Mouse (Mus musculus) CH12.LX (cell line): ENCODE measurements around the gene Afg1l. TPM values are rescaled to one million over a fixed set of nuclear protein-coding genes. Genes with fewer than 3 reads are reported as not detected.

ENCODE experiments used
- DNase-seq: peaks from one replicate; pipeline ENCODE4 v3.0.0-alpha.2; 2013; ENCODE audit errors: extremely low read depth
- H3K27ac ChIP-seq: 2 replicates; pipeline ENCODE4 v1.5.1; 2012; ENCODE audit warnings: low read depth, mild to moderate bottlenecking, control low read depth, moderate library complexity; ENCODE audit not compliant: insufficient read depth
- H3K27me3 ChIP-seq: replicated peaks from 2 replicates; pipeline ENCODE3; 2012; ENCODE audit warnings: inconsistent platforms
- H3K36me3 ChIP-seq, 2 experiments: replicated peaks in 1 of 2; 2 replicates each; pipeline versions ENCODE3 to v1.6.1; 2012; ENCODE audit warnings: inconsistent platforms in 1 of 2, low read length in 1 of 2, mild to moderate bottlenecking in 1 of 2, mixed read lengths in 1 of 2, moderate library complexity in 1 of 2; ENCODE audit not compliant: control insufficient read depth in 1 of 2, insufficient read depth in 1 of 2
- H3K4me1 ChIP-seq, 2 experiments: 2 replicates each; pipeline ENCODE4 v1.6.1; 2012; ENCODE audit warnings: inconsistent platforms in 1 of 2, moderate library complexity in 1 of 2; ENCODE audit not compliant: insufficient read depth in 2 of 2, control insufficient read depth in 1 of 2
- H3K4me2 ChIP-seq: 2 replicates; pipeline ENCODE4 v1.6.1; 2012; ENCODE audit warnings: low read depth, mild to moderate bottlenecking, control low read depth; ENCODE audit not compliant: poor library complexity, insufficient read depth, severe bottlenecking
- H3K4me3 ChIP-seq, 3 experiments: fragments of 150-350 bp in 1 of 3; sonication (generic) in 1 of 3; replicated peaks in 1 of 3; 2 replicates each; pipeline versions ENCODE3 to v1.5.1; 2011 to 2012; ENCODE audit warnings: low read depth in 2 of 3, low read length in 2 of 3, mild to moderate bottlenecking in 2 of 3, moderate library complexity in 2 of 3, control low read depth in 1 of 3, improper control_type of control experiment in 1 of 3, inconsistent platforms in 1 of 3, mixed read lengths in 1 of 3; ENCODE audit not compliant: poor library complexity in 1 of 3
- H3K79me2 ChIP-seq: replicated peaks from 2 replicates; pipeline ENCODE4 v1.6.1; 2012; ENCODE audit warnings: mild to moderate bottlenecking, moderate library complexity; ENCODE audit not compliant: control insufficient read depth, poor library complexity, insufficient read depth, severe bottlenecking; ENCODE audit errors: extremely low read depth
- H3K9ac ChIP-seq: 2 replicates; pipeline ENCODE4 v1.6.1; 2012; ENCODE audit warnings: low read depth, mild to moderate bottlenecking, control low read depth, moderate library complexity; ENCODE audit not compliant: insufficient read depth
- H3K9me3 ChIP-seq: replicated peaks from 2 replicates; pipeline ENCODE3; 2012; ENCODE audit warnings: low read length, inconsistent platforms, mixed read lengths
- BHLHE40 ChIP-seq: IDR thresholded peaks from 2 replicates; pipeline ENCODE4 v1.6.1; 2011; ENCODE audit warnings: mild to moderate bottlenecking, low read depth, low read length, improper control_type of control experiment
- CHD1 ChIP-seq: IDR thresholded peaks from 2 replicates; pipeline ENCODE4 v1.6.1; 2012; ENCODE audit warnings: low read depth, low read length, improper control_type of control experiment, inconsistent platforms
- CTCF ChIP-seq, 2 experiments: IDR thresholded peaks in 1 of 2; conservative IDR thresholded peaks in 1 of 2; 2 replicates each; pipeline ENCODE4 v1.5.1; 2011 to 2012; ENCODE audit warnings: low read depth in 2 of 2, low read length in 2 of 2, improper control_type of control experiment in 1 of 2, inconsistent platforms in 1 of 2, mild to moderate bottlenecking in 1 of 2, moderate library complexity in 1 of 2
- E2F4 ChIP-seq: IDR thresholded peaks from 2 replicates; pipeline ENCODE4 v1.6.1; 2011; ENCODE audit warnings: low read depth, low read length, improper control_type of control experiment; ENCODE audit not compliant: insufficient replicate concordance
- ELF1 ChIP-seq: IDR thresholded peaks from 2 replicates; pipeline ENCODE4 v1.6.1; 2014; ENCODE audit warnings: low read depth, mild to moderate bottlenecking, inconsistent platforms, low read length, improper control_type of control experiment
- EP300 ChIP-seq: IDR thresholded peaks from 2 replicates; pipeline ENCODE4 v1.6.1; 2011; ENCODE audit warnings: low read length, improper control_type of control experiment
- IRF4 ChIP-seq: IDR thresholded peaks from 2 replicates; pipeline ENCODE4 v1.6.1; 2014; ENCODE audit warnings: low read depth, mild to moderate bottlenecking, inconsistent platforms, low read length, improper control_type of control experiment
- NRF1 ChIP-seq: IDR thresholded peaks from 2 replicates; pipeline ENCODE4 v1.6.1; 2014; ENCODE audit warnings: low read depth, mild to moderate bottlenecking, inconsistent platforms, low read length, improper control_type of control experiment, moderate library complexity
- POLR2A ChIP-seq: IDR thresholded peaks from 2 replicates; pipeline ENCODE4 v1.6.1; 2011; ENCODE audit warnings: low read depth, mild to moderate bottlenecking, improper control_type of control experiment, low read length
- RAD21 ChIP-seq: IDR thresholded peaks from 2 replicates; pipeline ENCODE4 v1.6.1; 2011; ENCODE audit warnings: low read depth, mild to moderate bottlenecking, low read length, improper control_type of control experiment, moderate library complexity
- RCOR1 ChIP-seq: conservative IDR thresholded peaks from 2 replicates; pipeline ENCODE4 v1.6.1; 2012; ENCODE audit warnings: low read depth, mild to moderate bottlenecking, inconsistent platforms, low read length, improper control_type of control experiment
- SMC3 ChIP-seq: IDR thresholded peaks from 2 replicates; pipeline ENCODE4 v1.6.1; 2011; ENCODE audit warnings: low read depth, low read length, improper control_type of control experiment
- TBP ChIP-seq: conservative IDR thresholded peaks from 2 replicates; pipeline ENCODE4 v1.6.1; 2011; ENCODE audit warnings: low read depth, low read length, improper control_type of control experiment
- USF2 ChIP-seq: conservative IDR thresholded peaks from 2 replicates; pipeline ENCODE4 v1.6.1; 2011; ENCODE audit warnings: low read depth, low read length, improper control_type of control experiment
- ZKSCAN1 ChIP-seq: IDR thresholded peaks from 2 replicates; pipeline ENCODE4 v1.6.1; 2012; ENCODE audit warnings: low read depth, inconsistent platforms, low read length, improper control_type of control experiment, borderline replicate concordance
- ZMIZ1 ChIP-seq: IDR thresholded peaks from 2 replicates; pipeline ENCODE4 v1.6.1; 2012; ENCODE audit warnings: low read depth, mild to moderate bottlenecking, inconsistent platforms, low read length, improper control_type of control experiment
- ZNF384 ChIP-seq: IDR thresholded peaks from 2 replicates; pipeline ENCODE4 v1.6.1; 2012; ENCODE audit warnings: low read depth, low read length, improper control_type of control experiment, inconsistent platforms
- dilution Hi-C: fragments of 300-500 bp; cut with MboI; formaldehyde crosslinking; loops from 2 replicates; pipeline ENCODE4 v1.14.3; 2020; ENCODE audit warnings: low sequenced_read_pairs; ENCODE audit not compliant: extremely low pct_unique_long_range_greater_than_20kb, extremely low pct_ligation_motif_present
- in situ Hi-C: fragments of 300-500 bp; cut with MboI; formaldehyde crosslinking; loops from 3 replicates; pipeline ENCODE4 v1.14.3; 2019; ENCODE audit warnings: low sequenced_read_pairs, low pct_ligation_motif_present, low pct_unique_long_range_greater_than_20kb, mixed read lengths
- polyA plus RNA-seq: library from polyadenylated mRNA; unstranded; fragments of >175 nt; gene quantifications from 2 replicates; pipeline ENCODE4 v1.2.1, GENCODE M21; 2012; ENCODE audit warnings: low read depth; ENCODE audit not compliant: insufficient read length
- total RNA-seq, 2 experiments: library from RNA; depleted of rRNA; stranded (reverse); fragments of 300-350 nt in 1 of 2; fragments of >200 nt in 1 of 2; gene quantifications; 2 replicates each; pipeline ENCODE4 v1.2.3; 2012 to 2014

Afg1l gene
- total and polyA plus RNA-seq, 3 experiments: 3.1 to 6.9 (median 4.5) TPM

DNA sequence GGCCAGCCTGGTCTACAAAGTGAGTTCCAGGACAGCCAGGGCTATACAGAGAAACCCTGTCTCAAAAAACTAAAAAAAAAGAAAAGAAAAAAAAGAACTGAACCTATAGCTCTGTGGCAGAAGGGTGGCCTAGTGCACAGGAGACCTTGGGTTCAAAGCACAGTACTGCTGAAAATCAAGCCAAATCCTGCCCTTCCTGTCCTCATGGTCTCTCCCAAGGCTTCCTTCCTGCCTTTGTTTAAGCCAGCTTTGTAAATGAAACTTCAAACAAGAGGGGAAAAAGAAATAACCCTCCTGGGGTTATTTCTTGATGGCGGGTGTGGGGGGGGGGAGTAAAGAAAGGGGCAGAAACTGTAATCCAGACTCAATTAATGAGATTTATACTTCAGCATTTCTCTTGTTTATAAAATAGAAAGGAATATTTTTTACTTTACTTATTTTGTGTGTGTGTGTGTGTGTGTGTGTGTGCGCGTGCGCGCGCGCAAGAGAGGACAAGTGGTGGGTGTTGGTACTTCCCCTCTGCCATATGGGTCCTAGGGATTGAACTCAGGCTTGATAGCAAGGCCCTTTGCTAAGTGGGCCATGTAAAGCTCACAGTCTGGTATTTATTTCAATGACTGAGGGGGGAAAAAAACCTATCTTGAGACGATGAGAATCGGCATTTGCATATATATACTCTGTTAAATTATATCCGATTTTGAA is 1.4 kb downstream of the Afg1l start:
- Histone ChIP-seq H3K36me3 (peaks cover 0 to 12% of the 10 kb centered on the region in 2 experiments), H3K4me3 (peak overlapping the region in 2 of 3 experiments; percentile 67 to 80), H3K9me3 (peaks cover 2% of the 10 kb centered on the region), H3K9ac (peak overlapping the region; percentile 82; the same call in 1 of the 2 replicates), H3K27ac (no peak overlapping the region), H3K4me1 (peaks cover 10 to 31% of the 10 kb centered on the region in 2 experiments)
- TF ChIP-seq CTCF (conservative IDR thresholded peaks at IDR 0.05 in 1 of 2, IDR thresholded peaks at IDR 0.05 in 1 of 2; ENCODE audit: low read depth in 2 of 2, low read length in 2 of 2) (0 out of 4 replicates have a peak, but pooled peaks of 1 of the 2 experiments have one; percentile 11), TBP (no peak), NRF1 (peak; percentile 75)
- TF ChIP-seq, all 38 proteins: peak for 2
- Histone ChIP-seq H3K27me3 (no peaks in the 10 kb centered on the region), H3K79me2 (peaks cover 26% of the 10 kb centered on the region), H3K4me2 (peak overlapping the region; percentile 62)
- dilution Hi-C loops (no loop called here), in situ Hi-C loops (no loop called here)
- DNase-seq: peak; percentile 34

DNA sequence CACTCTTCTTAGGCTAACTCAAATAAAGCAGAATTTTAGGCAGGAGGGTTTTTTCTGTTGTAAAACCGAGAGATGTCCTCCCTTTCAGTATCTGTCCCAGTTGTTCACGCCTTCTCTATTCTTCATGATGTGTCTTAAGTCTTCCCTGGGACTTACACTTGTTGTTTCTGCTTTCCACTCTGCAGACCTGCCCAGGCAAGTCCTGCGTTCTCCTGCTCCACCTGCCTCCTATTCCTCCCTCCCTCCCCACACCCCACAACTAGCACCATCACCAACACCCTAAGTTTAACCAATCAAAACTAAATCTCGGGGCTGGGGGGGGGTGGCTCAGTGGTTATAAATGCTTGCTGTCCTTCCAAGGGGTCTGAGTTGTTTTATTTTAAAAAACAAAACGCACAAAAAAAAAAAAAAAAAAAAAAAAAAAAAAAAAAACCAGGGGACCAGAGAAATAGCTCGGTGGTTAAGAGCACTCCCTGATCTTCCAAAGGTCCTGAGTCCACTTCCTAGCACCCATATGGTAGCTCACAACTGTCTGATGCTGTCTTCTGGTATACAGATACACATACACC is 3.3 kb downstream of the Afg1l start:
- H3K9me3 ChIP-seq: peaks cover 2% of the 10 kb centered on the region
- peak overlapping the region; percentile 68 for H3K9ac ChIP-seq
- peak overlapping the region; percentile 88 for H3K27ac ChIP-seq
- H3K4me1 ChIP-seq: peaks cover 10 to 31% of the 10 kb centered on the region in 2 experiments
- DNase-seq: peak; percentile 26
- peaks cover 5 to 26% of the 10 kb centered on the region in 2 experiments for H3K36me3 ChIP-seq
- peak overlapping the region; percentile 79 for H3K4me2 ChIP-seq
- dilution Hi-C loops (no loop called here), in situ Hi-C loops (no loop called here)
- H3K27me3 ChIP-seq: no peaks in the 10 kb centered on the region
- TF ChIP-seq CHD1 (0 out of 2 replicates have a peak, but pooled peaks have one; percentile 38), POLR2A (peak; percentile 41; the same call in 1 of the 2 replicates), IRF4 (0 out of 2 replicates have a peak, but pooled peaks have one; percentile 30), RCOR1 (no peak), ZNF384 (peak; percentile 89), TBP (0 out of 2 replicates have a peak, but pooled peaks have one; percentile 29), EP300 (no peak)
- peak overlapping the region in 1 of 3 experiments; percentile 1 for H3K4me3 ChIP-seq
- peaks cover 26% of the 10 kb centered on the region for H3K79me2 ChIP-seq

DNA sequence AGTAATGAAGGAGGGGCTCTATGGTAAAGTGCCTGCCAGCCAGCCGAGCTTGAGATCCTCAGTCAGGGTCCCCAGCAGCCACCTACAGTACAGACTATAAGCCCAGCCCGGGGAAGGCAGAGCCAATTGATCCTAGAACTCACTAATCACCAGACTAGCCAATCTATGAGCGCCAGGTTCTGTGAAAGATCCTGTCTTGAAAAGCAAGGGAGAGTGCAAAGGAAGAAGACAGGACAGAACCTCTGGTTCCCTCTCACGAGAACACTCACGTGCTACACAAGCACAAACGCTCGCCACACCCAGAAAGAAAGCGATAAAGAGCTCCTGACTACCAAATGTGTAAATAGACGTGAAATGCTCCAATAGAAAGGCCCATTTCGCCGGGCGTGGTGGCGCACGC is 13.6 kb downstream of the Afg1l start:
- no peak for DNase-seq
- no peak for TF ChIP-seq RAD21
- no peak for TF ChIP-seq USF2
- TF ChIP-seq E2F4: no peak
- TF ChIP-seq ZKSCAN1: no peak
- TF ChIP-seq SMC3: no peak
- TF ChIP-seq BHLHE40: no peak
- TF ChIP-seq ELF1: no peak
- TF ChIP-seq ZMIZ1: no peak
- Histone ChIP-seq H3K4me2 (no peak overlapping the region), H3K4me1 (peaks cover 0 to 8% of the 10 kb centered on the region in 2 experiments; a peak in 2 of 4 replicates), H3K79me2 (no peaks in the 10 kb centered on the region), H3K4me3 (no peak overlapping the region), H3K9me3 (peaks cover under 1% of the 10 kb centered on the region), H3K27ac (no peak overlapping the region), H3K27me3 (no peaks in the 10 kb centered on the region), H3K9ac (no peak overlapping the region), H3K36me3 (peaks cover 2 to 18% of the 10 kb centered on the region in 2 experiments)
- in situ Hi-C loops: no loop called here
- dilution Hi-C loops: no loop called here
